Mouse (Mus musculus) thymus, postnatal 25 days (tissue): ENCODE measurements around the gene Srebf2.
A peak's percentile ranks its signal among the peaks of the same experiment; 100 is the strongest.

Experiments
- DNase-seq: peaks from one replicate; pipeline ENCODE4 v3.0.0; 2022

The Srebf2 gene

DNA sequence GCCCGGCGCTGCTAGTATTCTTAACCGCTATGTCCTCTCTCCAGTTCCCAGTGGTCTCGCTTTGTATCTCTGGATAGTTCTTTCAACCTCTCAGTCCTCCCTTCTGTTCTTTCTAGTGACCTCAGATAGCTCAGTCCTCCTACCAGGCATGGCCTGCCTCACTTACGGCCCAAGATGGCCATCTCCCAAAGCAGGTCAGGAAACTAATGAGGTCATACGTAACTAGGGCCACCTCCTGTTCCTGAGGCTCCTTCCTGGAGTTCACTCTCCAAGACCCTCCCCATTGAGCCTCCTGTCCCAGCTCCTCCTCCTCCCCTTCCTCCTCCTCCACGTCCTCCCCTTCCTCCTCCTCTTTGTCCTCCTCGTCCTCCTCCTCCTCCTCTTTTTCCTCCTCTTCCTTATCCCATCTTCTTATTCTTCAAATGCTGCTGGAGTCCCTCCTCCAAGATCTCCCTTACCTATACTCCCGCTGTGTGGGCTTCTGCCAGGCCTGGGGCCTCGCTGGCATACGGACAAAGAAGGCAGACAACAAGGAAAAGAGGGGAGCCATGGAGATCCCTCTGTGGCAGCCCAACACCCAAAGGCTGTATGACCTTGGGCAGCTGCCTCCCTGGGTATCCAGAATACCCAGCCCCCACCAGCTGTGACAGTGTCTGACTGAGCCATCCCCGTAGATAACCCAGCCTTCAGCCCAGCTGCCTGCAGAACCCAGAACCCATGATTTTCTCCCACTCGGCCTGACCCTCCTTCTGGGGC is 62.5 kb downstream of the Srebf2 start:
- no peak for DNase-seq

- DNase-seq: no peak
Observed at GRCm38 (mm10) chr15:82210801-82211200, 63.8 kb downstream of the Srebf2 start.

DNA sequence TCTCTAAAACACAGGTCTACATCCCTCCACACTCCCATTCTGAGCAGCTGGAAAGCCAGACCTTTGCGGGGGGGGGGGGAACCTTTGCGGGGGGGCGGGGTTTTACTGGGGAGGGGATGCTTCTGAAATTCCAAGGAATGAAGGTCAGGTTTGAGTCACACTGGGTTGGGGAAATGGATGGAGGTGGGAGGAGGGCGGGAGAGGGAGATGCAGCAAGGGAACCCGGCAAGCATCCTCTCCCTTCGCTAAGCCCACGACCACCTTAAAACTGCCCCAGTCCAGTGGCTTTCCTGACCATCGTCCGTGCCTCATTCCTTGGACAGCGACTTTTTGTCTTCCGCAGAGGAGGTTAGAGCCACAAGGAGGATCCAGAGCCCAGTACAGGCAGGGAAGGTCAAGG is 64.3 kb downstream of the Srebf2 start:
- no peak for DNase-seq

DNA sequence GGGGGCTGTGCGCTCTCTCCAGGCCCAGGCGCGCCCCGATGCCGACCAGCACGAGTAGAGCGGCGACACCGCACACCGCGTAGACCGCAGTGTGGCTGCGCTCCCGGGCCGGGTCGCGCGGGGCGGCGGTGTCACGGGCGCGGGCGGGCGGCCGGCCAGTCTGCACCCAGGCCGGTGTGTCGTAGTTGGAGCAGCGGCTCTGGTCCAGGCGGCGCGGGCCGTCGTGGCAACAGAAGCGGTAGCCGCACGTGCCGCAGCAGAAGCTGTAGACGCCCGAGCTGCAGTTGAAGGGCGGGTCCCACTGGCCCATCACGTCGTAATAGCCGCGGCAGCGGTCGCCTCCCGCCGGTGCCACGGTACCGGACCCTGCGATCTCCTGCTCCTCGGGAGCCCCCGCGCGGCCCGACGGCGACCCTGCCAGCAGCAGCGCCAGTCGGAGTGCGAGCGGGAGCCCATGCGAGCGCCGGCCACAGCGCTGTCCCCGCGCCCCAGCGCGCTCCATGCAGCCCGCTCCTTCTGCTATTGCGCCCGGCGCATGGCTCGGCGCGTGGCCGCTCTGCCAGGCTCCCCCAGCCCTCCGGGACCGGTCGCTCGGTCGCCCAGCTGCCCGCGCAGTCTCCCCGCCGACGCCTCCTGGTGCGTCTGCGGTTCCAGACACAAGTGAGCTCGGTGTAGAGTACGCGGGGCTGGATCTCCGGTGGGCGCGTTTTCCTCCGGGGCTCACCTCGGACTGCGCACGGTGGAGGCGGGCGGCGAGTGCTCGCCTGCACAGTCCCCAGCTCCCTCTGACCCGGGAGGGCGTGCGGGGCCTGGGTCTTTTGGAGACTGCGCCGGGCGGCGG is 65.2 kb downstream of the Srebf2 start:
- DNase-seq: no peak

DNA sequence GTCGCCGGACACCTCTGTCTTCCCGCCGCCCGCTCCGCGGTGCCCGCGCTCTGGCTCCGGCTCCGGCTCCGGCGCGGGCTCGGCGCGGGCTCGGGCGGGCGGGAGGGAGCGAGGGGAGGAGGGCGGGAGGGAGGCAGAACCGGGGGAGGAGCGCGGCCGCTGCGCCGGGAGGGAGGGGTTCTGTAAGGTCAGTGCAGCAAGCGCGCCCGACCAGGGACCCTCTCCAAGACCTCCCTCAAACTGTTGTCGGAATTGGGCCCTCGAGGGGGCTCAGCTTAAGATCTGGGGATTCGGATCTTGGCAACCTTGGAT is 65.7 kb downstream of the Srebf2 start, which contains the start of gene Shisa8:
Gene Shisa8, minus strand, starts transcription at position 64 of the 312 bp plus-strand sequence.
- DNase-seq: no peak

- DNase-seq: no peak
Observed at GRCm38 (mm10) chr15:82213222-82213621, 66.2 kb downstream of the Srebf2 start.

- no peak for DNase-seq
Observed at GRCm38 (mm10) chr15:82215332-82216046, 68.5 kb downstream of the Srebf2 start.

GRCm38 (mm10) chr15:82216142-82216827 is 69.3 kb downstream of the Srebf2 start:
- no peak for DNase-seq

- DNase-seq: no peak
Observed at GRCm38 (mm10) chr15:82217039-82217438, 70.1 kb downstream of the Srebf2 start.

- DNase-seq: no peak
Observed at GRCm38 (mm10) chr15:82217980-82218379, 71.0 kb downstream of the Srebf2 start.

DNA sequence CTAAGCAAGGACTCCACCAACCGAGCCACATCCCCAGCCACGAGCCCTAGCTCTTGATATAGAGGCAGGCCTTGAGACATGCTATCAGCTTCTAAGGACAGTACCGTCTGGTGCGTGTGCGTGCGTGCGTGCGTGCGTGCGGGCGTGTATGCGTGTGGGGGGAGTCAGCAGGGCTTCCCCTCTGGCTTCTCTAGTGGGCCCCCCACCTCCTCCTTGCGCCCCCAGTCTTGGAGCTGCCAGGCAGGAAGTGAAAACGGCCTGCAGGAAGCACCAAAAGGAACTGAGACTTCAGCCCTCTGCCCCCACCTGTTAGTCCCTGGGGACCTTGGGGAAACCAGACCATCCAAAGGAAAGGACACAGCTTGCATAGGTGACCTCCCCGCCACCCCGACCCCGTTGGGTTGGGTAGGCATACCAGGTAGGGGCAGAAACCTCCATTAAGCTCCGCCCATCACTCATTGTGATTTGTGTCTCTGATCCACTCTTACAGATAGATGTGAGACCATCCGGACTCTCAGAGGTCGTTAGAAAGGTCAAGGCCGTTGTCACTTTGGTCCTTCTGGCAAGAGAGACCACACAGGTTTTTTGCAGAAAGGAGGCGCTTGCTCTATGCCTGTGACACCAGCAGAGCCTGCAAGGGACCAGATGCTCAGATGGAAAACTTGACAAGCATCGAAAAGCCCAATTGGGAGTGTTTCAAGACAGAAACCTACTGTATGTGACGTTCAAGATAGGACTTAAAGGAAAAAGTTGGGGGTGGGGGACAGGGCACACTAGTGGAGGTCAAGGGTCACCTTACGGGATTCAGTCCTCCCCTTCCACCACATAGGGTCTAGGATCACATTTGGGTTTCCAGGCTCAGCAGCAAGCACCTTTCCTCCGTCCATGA is 72.0 kb downstream of the Srebf2 start:
- no peak for DNase-seq

DNA sequence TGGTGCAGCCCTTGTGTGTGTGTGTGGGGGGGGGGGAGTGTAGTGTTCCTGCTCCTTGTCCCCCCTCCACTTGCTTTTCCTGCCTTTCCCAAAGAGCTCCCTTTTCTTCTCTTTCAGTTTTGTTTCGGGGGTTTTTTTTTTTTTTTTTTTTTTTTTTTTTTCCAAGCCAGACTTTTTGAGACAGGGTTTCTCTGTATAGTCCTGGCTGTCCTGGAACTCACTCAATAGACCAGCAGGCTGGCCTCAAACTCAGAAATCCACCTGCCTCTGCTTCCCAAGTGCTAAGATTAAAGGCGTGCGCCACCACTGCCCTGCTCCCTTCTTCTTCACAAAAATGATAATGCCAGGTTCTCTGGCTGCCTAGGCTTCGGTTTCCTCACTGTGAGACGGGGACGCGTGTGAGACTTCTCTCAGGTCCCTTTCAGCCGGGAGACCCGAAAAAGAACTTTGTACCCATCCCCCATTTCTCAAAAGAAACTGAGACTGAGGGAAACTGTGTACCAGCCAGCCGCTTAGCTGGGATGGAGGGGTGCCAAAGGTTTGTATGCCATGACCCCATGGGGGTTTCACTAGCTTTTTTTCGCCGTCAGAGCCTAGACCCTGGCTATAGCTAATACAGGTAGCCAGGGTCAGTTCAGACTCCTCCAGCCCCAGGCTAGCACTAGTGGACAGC is 73.2 kb downstream of the Srebf2 start:
- DNase-seq: no peak

DNA sequence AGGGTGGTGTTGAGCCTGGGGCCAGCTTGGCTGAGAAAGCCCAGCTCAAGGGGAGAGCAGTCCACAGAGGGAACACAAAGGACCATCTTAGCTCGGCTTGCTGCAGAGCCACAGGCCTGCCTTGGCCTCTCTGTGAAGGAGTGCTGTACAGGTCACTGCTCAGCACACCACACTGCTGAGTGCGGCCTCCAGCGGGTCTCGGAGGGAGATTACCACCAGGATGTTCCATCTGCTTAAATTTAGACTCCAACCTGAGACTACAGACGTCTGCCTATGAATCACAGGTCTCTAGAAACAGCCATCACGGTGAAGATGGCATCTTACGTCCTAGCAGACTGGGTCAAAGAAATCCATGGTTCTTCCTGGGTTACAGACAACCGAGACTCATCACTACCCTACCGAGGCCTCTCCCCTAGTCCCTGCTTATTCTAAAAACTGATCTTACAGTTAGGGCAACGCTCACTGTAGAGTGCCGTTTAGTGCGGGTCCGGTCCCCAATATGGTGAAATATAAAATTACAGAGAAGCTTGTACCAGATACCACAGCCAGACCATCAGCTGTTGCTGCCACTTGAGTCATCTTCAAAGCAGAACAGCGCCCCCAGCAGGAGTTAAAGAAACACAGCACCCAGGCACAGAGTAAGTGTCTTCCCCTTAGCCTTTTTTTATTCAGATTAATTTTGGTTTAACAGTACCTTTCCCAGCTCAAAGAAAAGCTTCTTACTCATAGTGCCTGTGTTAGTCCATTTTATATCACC is 74.3 kb downstream of the Srebf2 start:
- DNase-seq: no peak

DNA sequence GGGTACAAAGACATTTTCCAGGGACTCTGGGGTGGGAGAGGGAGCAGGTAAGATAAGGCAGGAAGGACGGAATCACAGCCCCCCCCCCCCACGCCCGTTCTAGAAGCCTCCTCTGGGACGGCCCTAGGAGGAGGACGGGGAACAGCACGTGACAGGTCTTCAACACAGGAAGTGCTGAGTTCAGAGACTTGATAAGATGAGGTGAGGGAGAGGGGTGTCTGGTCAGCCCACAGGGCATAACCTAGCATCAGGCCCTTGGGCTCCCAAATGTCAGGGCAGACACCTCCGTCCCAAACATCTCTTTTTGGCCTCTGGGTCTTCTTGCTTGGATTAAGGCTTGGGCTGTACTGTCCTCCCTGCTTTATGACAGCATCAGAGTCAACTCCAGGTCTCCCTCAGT is 76.3 kb downstream of the Srebf2 start:
- DNase-seq: no peak

GRCm38 (mm10) chr15:82223657-82224601 is 76.9 kb downstream of the Srebf2 start, which contains the start of gene Tnfrsf13c:
Gene Tnfrsf13c, minus strand, starts transcription at chr15:82224369.
- DNase-seq: peak; percentile 54

- no peak for DNase-seq
Observed at GRCm38 (mm10) chr15:82224602-82225215, 77.7 kb downstream of the Srebf2 start.

GRCm38 (mm10) chr15:82225769-82226168 is 78.8 kb downstream of the Srebf2 start:
- DNase-seq: no peak

GRCm38 (mm10) chr15:82229542-82230045 is 82.6 kb downstream of the Srebf2 start:
- no peak for DNase-seq
